Mouse (Mus musculus) midbrain, embryonic 13.5 days (tissue): Measurements from ENCODE around the gene Amz2. TPM values are rescaled to one million over a fixed set of nuclear protein-coding genes. Genes with fewer than 3 reads are reported as not detected.

Experiments used
- microRNA-seq: library from miRNA; unstranded; fragments of <30 nt; microRNA quantifications from one replicate; pipeline ENCODE4, GENCODE M21; 2016
- polyA plus RNA-seq: library from polyadenylated mRNA; unstranded; fragments of >200 nt; fragmentation: Nextera tagmentation; extraction: Ambion mirVana; gene quantifications from 2 replicates; pipeline ENCODE4 v1.2.1, GENCODE M21; 2015

The Amz2 gene
- polyA plus RNA-seq, 1 experiment from 2014 or later, result 53.1 TPM

Small RNAs within 50 kb of the gene (microRNA-seq; reads per million reads assigned to microRNA genes)
- not detected for gene Gm25540

Other genes with a start within 250 kb of the Amz2 start
- gene Rgs9, start 127.8 kb upstream of the Amz2 start, polyA plus RNA-seq, result 7.2 and 7.3 TPM in 2 replicates
- gene Gna13, start 63.1 kb upstream of the Amz2 start, polyA plus RNA-seq, result 16.2 and 16.4 TPM in 2 replicates
- not detected in 2 replicates for gene 9930022D16Rik, start 12.0 kb upstream of the Amz2 start, polyA plus RNA-seq
- gene Arsg, start 47.4 kb downstream of the Amz2 start, polyA plus RNA-seq, result 2.6 and 3.1 TPM in 2 replicates
- gene Slc16a6, start 47.7 kb downstream of the Amz2 start, polyA plus RNA-seq, result 3.1 and 4.4 TPM in 2 replicates
- gene Wipi1, start 186.0 kb downstream of the Amz2 start, polyA plus RNA-seq, result 12.2 and 12.8 TPM in 2 replicates
- gene Prkar1a, start 223.5 kb downstream of the Amz2 start, polyA plus RNA-seq, result 471 and 522 TPM in 2 replicates